Mouse (Mus musculus): ENCODE measurements at regions not wholly inside any gene's neighbourhood (a gene's known extent, or its start where the extent isn't known, plus 50 kb on each side); places are given as distances from the start of the nearest gene placed in this dataset.

DNA sequence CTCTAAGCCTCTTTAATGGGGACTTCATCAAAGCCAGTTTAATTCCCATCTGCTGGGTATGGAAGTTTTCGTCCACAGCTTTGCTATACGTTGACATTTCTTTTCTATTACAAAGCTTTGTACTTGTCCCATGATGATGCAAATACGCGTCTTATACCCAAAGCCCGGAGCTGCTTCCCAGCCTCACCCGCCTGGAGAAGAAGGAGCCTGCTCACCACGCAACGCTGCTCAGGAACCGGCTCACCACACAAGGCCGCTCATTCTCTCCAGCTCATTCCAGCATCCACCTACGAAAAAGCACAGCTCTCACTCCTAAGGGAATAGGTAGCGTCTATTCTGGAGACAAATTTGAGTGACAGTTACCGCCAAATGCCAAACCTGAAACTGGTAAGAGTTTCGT is 264.8 kb upstream of the Pkdcc start:
- no peak for TF ChIP-seq CTCF (IDR thresholded peaks at IDR 0.05; ENCODE audit: low read depth)
- no peak for TF ChIP-seq EP300 (optimal IDR thresholded peaks at IDR 0.05)

Measured in stomach, postnatal 0 days (tissue).